Mouse (Mus musculus): Measurements from ENCODE around the gene Ubr7.

DNA sequence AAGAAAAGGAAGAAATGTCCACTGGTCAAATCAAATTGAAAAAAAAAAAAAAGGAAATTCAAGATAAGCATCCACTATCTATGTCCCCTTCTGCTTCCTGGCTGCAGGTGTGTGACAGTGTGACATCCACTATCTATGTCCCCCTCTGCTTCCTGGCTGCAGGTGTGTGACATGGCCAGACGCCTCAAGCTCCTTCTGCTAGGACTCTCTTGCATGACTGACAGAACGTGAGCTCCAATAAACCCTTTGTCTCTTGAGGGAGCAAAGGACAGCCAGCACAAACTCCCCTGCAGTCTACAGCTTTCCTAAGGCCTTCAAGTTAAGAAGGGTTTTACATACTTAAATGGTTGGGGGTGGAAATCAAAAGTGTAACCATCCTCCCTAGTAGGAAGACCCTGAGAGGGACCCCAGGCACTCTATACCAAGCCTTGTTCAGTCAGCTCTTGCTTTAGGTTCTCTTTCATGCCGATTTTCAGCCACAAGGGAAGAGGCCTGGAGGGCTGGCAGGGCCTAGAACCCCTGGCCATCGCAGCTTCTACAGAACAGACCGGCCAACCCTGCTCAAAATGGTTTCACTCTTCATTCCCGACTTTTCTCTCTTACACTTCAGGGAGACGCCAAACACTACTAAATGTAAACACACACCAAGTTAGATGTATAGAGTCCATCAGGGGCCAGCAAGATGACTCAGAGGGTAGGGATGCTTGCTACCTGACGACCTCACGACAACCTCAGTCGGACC is 42.9 kb upstream of the Ubr7 start:
- no peak for TF ChIP-seq CTCF (IDR thresholded peaks at IDR 0.05; ENCODE audit: insufficient read depth, low read length)
- TF ChIP-seq POLR2A (IDR thresholded peaks at IDR 0.05; ENCODE audit: borderline replicate concordance, extremely low read depth, low read depth, low read length): no peak
